Mouse (Mus musculus): ENCODE measurements around the gene Csdc2. TPM values are rescaled to one million over a fixed set of nuclear protein-coding genes. Genes with fewer than 3 reads are reported as not detected.
A peak's percentile ranks its signal among the peaks of the same experiment; 100 is the strongest.

Gene Csdc2
- total and polyA plus RNA-seq, 2 experiments from 2014 or later = 118 to 273 TPM

DNA sequence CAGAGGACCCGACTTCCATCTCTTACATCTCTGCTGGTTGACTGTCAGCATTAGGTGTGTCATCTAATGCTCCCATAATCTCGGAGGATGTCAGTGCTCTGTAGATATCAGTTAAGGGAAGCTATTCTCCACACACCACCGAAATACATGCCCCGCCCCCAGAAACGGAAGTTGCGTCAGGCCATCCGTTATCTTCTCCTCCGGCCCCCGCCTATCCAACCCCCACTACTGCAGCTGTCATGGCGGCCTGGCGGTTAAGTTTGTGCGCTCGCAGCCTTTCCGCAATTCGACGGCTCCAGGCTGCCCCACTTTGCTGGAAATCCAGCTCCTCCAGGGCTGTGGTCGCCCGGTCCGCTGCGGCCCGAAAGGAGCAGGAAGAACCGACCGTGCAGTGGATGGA, 43.8 kb downstream of the Csdc2 start, which contains the start of gene 1700029P11Rik:
1700029P11Rik (plus strand) TSS at position 220 of the 400 bp plus-strand sequence.
- TF ChIP-seq CTCF (IDR thresholded peaks at IDR 0.05; ENCODE audit: low read depth) = no peak
- Histone ChIP-seq H3K4me3 (ENCODE audit: low read depth, low read length) (no peak within 1 kb of the TSS), H3K9ac (no peak within 1 kb of the TSS), H3K9me3 (ENCODE audit: low read length) (no peaks in the 10 kb centered on the region), H3K27me3 (ENCODE audit: insufficient read depth, low read length) (no peaks in the 10 kb centered on the region), H3K27ac (ENCODE audit: low read depth, low read length) (no peak within 1 kb of the TSS), H3K4me1 (ENCODE audit: insufficient read depth) (no peaks in the 10 kb centered on the region), H3K4me2 (ENCODE audit: low read depth) (no peak within 1 kb of the TSS), H3K36me3 (ENCODE audit: insufficient read depth) (no peaks in the 10 kb centered on the region)
- WGBS = 97% methylated on average over 23 of the region's 23 CpGs
- ATAC-seq = no peak
- DNase-seq = no peak

DNA sequence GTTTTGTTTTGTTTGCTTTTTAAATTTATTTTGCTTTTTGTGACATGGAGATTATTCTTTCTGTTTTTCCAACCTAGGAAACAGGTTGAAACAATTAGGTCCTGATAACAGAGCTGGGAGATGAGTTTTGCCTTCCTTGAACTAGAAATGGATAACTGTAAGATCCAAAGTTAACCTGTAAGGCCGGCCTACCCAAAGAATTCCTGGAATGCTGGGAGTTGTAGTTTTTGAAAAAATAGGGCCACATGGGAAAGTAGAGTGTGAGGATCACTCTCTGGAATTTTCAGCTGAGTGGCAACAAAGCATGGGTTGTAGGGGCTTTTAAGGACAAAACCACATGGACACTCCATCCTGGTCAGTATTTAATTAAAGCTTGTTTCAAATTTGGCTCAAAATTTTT, 45.6 kb downstream of the Csdc2 start:
- Histone ChIP-seq H3K27ac (ENCODE audit: low read depth, low read length) (no peak overlapping the region), H3K4me3 (ENCODE audit: low read depth, low read length) (no peak overlapping the region), H3K9ac (no peak overlapping the region), H3K4me1 (ENCODE audit: insufficient read depth) (no peaks in the 10 kb centered on the region; the same call in 1 of the 2 replicates), H3K9me3 (ENCODE audit: low read length) (no peaks in the 10 kb centered on the region), H3K4me2 (ENCODE audit: low read depth) (no peak overlapping the region), H3K36me3 (ENCODE audit: insufficient read depth) (no peaks in the 10 kb centered on the region), H3K27me3 (ENCODE audit: insufficient read depth, low read length) (no peaks in the 10 kb centered on the region)
- DNase-seq (no peak), ATAC-seq (no peak)
- TF ChIP-seq CTCF (IDR thresholded peaks at IDR 0.05; ENCODE audit: low read depth) = no peak
- WGBS = 60% methylated on average over 1 of the region's 1 CpGs

DNA sequence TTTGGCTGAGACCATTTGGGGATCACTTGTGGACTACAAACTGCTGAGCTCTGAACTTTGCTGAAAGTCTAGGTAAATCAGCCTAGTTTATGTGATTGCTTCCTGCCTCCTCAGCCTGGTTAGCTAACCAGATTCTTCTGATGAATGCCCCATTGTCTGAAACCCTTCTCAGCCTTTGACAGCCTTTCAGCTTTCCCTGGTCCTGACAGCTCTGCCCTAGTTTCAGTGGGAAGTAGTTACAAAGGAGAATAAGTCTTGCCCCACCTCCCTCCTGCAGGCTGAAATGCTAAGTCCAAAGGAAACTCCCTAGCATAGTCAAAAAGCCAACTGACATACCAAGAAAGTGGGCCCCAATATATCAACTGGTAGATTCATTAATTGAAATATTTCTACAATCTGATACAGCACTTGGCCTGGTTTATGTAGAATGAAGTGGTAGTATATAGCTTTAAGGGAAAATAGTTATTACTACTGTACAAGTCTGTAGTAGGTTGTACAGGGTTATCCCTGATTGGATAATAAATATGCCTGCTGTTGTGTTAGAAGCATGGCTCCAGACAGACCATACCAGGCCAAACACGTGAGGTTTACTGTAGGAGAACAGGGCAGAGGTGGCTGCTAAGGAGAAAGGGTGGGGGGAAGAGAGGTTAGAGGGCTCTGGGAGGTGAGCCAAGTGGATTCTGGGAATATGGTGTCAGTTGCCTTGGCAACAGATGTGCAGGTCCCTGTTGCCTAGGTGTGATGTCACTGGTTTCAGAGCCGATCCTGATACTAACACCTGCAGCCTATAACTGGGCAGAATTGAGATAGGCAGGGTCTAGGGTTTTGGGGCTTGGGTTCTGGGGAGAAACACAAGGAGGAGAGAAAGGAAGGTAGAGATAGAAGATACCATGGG, 49.0 kb downstream of the Csdc2 start:
- Histone ChIP-seq H3K9me3 (ENCODE audit: low read length) (no peaks in the 10 kb centered on the region), H3K4me2 (ENCODE audit: low read depth) (no peak overlapping the region), H3K4me1 (ENCODE audit: insufficient read depth) (no peaks in the 10 kb centered on the region; the same call in 1 of the 2 replicates), H3K36me3 (ENCODE audit: insufficient read depth) (no peaks in the 10 kb centered on the region), H3K4me3 (ENCODE audit: low read depth, low read length) (no peak overlapping the region), H3K9ac (no peak overlapping the region), H3K27ac (ENCODE audit: low read depth, low read length) (peak overlapping the region; percentile 15; the same call in 1 of the 2 replicates), H3K27me3 (ENCODE audit: insufficient read depth, low read length) (no peaks in the 10 kb centered on the region)
- 29% methylated on average over 2 of the region's 2 CpGs for WGBS
- ATAC-seq = peak; percentile 67
- DNase-seq = peak; percentile 32
- no peak for TF ChIP-seq CTCF (IDR thresholded peaks at IDR 0.05; ENCODE audit: low read depth)

DNA sequence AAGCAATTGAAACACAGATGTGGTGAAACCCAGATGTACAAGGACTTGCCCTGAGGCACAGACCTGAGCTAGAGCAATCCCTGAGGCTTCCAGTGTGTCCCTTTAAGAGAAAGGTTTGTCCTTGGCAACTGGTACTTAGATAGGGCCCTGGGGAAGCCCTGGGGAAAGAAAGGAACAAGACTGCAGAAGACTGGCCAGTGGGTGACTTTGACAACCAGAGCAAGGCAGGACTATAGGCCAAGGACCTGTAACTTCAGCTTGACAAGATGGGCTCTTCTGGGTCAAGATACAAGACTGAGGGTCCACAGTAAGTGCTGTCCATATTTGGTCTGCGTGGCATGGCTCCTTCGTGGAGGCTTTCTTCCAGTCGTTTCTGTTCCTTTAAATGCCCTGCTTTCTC, 51.1 kb downstream of the Csdc2 start, which contains the start of gene Xrcc6:
Xrcc6 (plus strand) TSS at position 190 of the 400 bp plus-strand sequence.
- no peak within 1 kb of the TSS for H3K27ac ChIP-seq (ENCODE audit: low read depth, low read length)
- no peak within 1 kb of the TSS for H3K4me2 ChIP-seq (ENCODE audit: low read depth)
- no peaks in the 10 kb centered on the region; the same call in 1 of the 2 replicates for H3K4me1 ChIP-seq (ENCODE audit: insufficient read depth)
- TF ChIP-seq CTCF (IDR thresholded peaks at IDR 0.05; ENCODE audit: low read depth) = no peak
- no peaks in the 10 kb centered on the region for H3K9me3 ChIP-seq (ENCODE audit: low read length)
- ATAC-seq = no peak
- no peak within 1 kb of the TSS for H3K9ac ChIP-seq
- H3K4me3 ChIP-seq (ENCODE audit: low read depth, low read length) = no peak within 1 kb of the TSS
- DNase-seq = no peak
- H3K36me3 ChIP-seq (ENCODE audit: insufficient read depth) = no peaks in the 10 kb centered on the region
- no peaks in the 10 kb centered on the region for H3K27me3 ChIP-seq (ENCODE audit: insufficient read depth, low read length)
- 70% methylated on average over 3 of the region's 3 CpGs for WGBS

DNA sequence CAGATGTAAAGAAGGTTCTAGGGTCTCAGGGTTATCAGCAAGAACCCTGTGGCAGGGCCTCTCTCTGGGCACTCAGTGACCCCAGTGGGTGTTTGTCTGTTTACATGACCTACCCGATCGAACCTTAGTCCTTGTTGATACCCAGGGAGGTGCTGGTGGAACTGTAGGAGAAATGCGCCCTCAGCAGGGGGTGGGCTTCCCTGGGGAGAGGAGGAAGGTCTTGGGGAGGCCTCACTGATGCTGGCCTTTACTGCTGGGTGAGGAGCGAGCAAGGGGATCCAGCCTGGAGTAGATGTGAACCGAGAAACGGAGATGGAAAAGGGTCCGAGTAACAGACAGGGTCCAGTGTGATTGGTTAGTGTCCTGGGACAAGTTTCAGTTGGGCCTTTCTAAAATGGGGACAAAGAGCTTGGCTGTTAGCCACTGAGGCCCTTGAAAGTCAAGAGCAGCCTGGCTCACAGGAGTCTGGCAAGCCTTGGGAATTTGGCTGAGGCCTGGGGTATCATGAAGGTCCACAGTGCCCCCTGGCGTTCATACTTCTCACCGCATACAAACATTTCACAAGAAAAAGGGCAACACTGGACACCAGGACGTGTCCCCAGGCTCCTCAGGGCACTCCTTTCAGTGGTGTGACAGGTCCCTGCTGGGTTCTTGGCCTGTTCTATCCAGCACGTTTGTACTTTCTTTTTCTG, 53.0 kb downstream of the Csdc2 start:
- H3K9me3 ChIP-seq (ENCODE audit: low read length) = no peaks in the 10 kb centered on the region
- H3K4me3 ChIP-seq (ENCODE audit: low read depth, low read length) = no peak overlapping the region
- peak; percentile 85 for TF ChIP-seq CTCF (IDR thresholded peaks at IDR 0.05; ENCODE audit: low read depth)
- DNase-seq = peak; percentile 92
- H3K27me3 ChIP-seq (ENCODE audit: insufficient read depth, low read length) = no peaks in the 10 kb centered on the region
- H3K9ac ChIP-seq = no peak overlapping the region
- H3K4me2 ChIP-seq (ENCODE audit: low read depth) = no peak overlapping the region
- peak; percentile 81 for ATAC-seq
- peaks cover 16% of the 10 kb centered on the region for H3K36me3 ChIP-seq (ENCODE audit: insufficient read depth)
- 31% methylated on average over 11 of the region's 11 CpGs for WGBS
- no peak overlapping the region for H3K27ac ChIP-seq (ENCODE audit: low read depth, low read length)
- no peaks in the 10 kb centered on the region; the same call in 1 of the 2 replicates for H3K4me1 ChIP-seq (ENCODE audit: insufficient read depth)

DNA sequence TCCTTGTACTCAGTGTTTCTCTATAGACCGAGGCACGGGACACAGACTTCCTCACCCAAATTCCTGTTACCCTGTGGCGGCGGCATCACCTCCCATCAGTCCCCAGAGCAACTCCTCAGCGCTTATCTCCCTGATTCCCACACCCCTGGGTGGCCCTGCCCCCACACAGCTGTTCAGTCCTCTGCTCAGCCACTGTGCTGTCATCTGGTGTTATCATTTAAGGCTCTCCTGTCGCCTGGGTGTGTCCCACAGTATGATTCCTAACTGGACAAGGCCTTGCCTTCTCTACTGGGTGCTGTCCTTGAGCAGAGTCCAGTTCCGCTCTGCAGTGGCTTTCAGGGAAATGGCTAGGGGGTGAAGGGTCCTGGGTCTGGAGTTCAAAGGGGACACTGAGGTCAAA, 54.0 kb downstream of the Csdc2 start:
- Histone ChIP-seq H3K36me3 (ENCODE audit: insufficient read depth) (peaks cover 21% of the 10 kb centered on the region), H3K9me3 (ENCODE audit: low read length) (no peaks in the 10 kb centered on the region), H3K4me2 (ENCODE audit: low read depth) (no peak overlapping the region), H3K9ac (no peak overlapping the region), H3K4me1 (ENCODE audit: insufficient read depth) (no peaks in the 10 kb centered on the region; the same call in 1 of the 2 replicates), H3K27ac (ENCODE audit: low read depth, low read length) (no peak overlapping the region), H3K27me3 (ENCODE audit: insufficient read depth, low read length) (no peaks in the 10 kb centered on the region), H3K4me3 (ENCODE audit: low read depth, low read length) (no peak overlapping the region)
- ATAC-seq (no peak), DNase-seq (no peak)
- no peak for TF ChIP-seq CTCF (IDR thresholded peaks at IDR 0.05; ENCODE audit: low read depth)
- 61% methylated on average over 7 of the region's 7 CpGs for WGBS

DNA sequence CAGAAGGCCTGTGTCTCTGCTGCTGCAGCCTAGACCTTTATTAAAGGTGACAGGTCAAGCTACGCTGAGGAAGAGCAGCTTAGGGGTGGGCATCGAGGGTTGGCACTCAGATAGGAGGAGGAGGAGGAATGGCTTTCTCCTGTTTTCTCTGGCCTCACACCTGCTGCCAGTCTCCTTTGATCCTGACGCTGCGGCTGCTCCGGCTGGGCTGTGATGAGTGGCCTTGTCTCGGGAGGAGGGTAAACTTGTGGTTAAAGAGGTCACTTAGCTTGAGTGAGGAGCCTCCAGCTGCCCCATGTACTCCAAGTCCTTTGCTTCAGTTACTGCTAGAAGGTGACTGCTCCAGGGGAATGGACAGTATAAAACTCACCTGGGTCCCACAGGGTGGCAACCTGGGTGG, 57.4 kb downstream of the Csdc2 start:
- Histone ChIP-seq H3K36me3 (ENCODE audit: insufficient read depth) (peaks cover 49% of the 10 kb centered on the region), H3K4me1 (ENCODE audit: insufficient read depth) (no peaks in the 10 kb centered on the region), H3K4me3 (ENCODE audit: low read depth, low read length) (no peak overlapping the region), H3K4me2 (ENCODE audit: low read depth) (no peak overlapping the region), H3K27me3 (ENCODE audit: insufficient read depth, low read length) (no peaks in the 10 kb centered on the region), H3K27ac (ENCODE audit: low read depth, low read length) (no peak overlapping the region), H3K9ac (no peak overlapping the region), H3K9me3 (ENCODE audit: low read length) (no peaks in the 10 kb centered on the region)
- no peak for TF ChIP-seq CTCF (IDR thresholded peaks at IDR 0.05; ENCODE audit: low read depth)
- ATAC-seq (no peak), DNase-seq (no peak)
- 88% methylated on average over 6 of the region's 6 CpGs for WGBS

Other genes starting within 250 kb of the Csdc2 start
- 31.9 and 35.3 TPM in 2 replicates for gene Chadl, start 239.5 kb upstream of the Csdc2 start, total RNA-seq (2014; rRNA removed)
- gene Chadl, start 239.5 kb upstream of the Csdc2 start, polyA plus RNA-seq (2015; fragmentation: Nextera tagmentation; extraction: Ambion mirVana) = 49.2 and 52.8 TPM in 2 replicates
- 121 and 131 TPM in 2 replicates for gene Zc3h7b, start 191.7 kb upstream of the Csdc2 start, total RNA-seq (2014; rRNA removed)
- gene Zc3h7b, start 191.7 kb upstream of the Csdc2 start, polyA plus RNA-seq (2015; fragmentation: Nextera tagmentation; extraction: Ambion mirVana) = 38.6 and 41.3 TPM in 2 replicates
- 146 and 163 TPM in 2 replicates for gene Rangap1, start 191.2 kb upstream of the Csdc2 start, total RNA-seq (2014; rRNA removed)
- gene Rangap1, start 191.2 kb upstream of the Csdc2 start, polyA plus RNA-seq (2015; fragmentation: Nextera tagmentation; extraction: Ambion mirVana) = 107 and 133 TPM in 2 replicates
- gene Tef, start 134.3 kb upstream of the Csdc2 start, total RNA-seq (2014; rRNA removed) = 60.2 and 71.8 TPM in 2 replicates
- gene Tef, start 134.3 kb upstream of the Csdc2 start, polyA plus RNA-seq (2015; fragmentation: Nextera tagmentation; extraction: Ambion mirVana) = 21.9 and 27.8 TPM in 2 replicates
- 9.2 and 13.0 TPM in 2 replicates for gene Tob2, start 78.0 kb upstream of the Csdc2 start, total RNA-seq (2014; rRNA removed)
- gene Tob2, start 78.0 kb upstream of the Csdc2 start, polyA plus RNA-seq (2015; fragmentation: Nextera tagmentation; extraction: Ambion mirVana) = 11.4 TPM in 2 replicates
- 41.5 and 48.5 TPM in 2 replicates for gene Phf5a, start 64.8 kb upstream of the Csdc2 start, total RNA-seq (2014; rRNA removed)
- 107 and 112 TPM in 2 replicates for gene Phf5a, start 64.8 kb upstream of the Csdc2 start, polyA plus RNA-seq (2015; fragmentation: Nextera tagmentation; extraction: Ambion mirVana)
- gene Aco2, start 64.5 kb upstream of the Csdc2 start, total RNA-seq (2014; rRNA removed) = 354 and 357 TPM in 2 replicates
- gene Aco2, start 64.5 kb upstream of the Csdc2 start, polyA plus RNA-seq (2015; fragmentation: Nextera tagmentation; extraction: Ambion mirVana) = 234 and 251 TPM in 2 replicates
- 52.8 and 62.5 TPM in 2 replicates for gene Polr3h, start 10.5 kb upstream of the Csdc2 start, total RNA-seq (2014; rRNA removed)
- 105 and 113 TPM in 2 replicates for gene Polr3h, start 10.5 kb upstream of the Csdc2 start, polyA plus RNA-seq (2015; fragmentation: Nextera tagmentation; extraction: Ambion mirVana)
- 162 and 181 TPM in 2 replicates for gene Pmm1, start 24.2 kb downstream of the Csdc2 start, total RNA-seq (2014; rRNA removed)
- gene Pmm1, start 24.2 kb downstream of the Csdc2 start, polyA plus RNA-seq (2015; fragmentation: Nextera tagmentation; extraction: Ambion mirVana) = 132 and 140 TPM in 2 replicates
- not detected in 2 replicates for gene 1700029P11Rik, start 43.8 kb downstream of the Csdc2 start, total RNA-seq (2014; rRNA removed)
- gene 1700029P11Rik, start 43.8 kb downstream of the Csdc2 start, polyA plus RNA-seq (2015; fragmentation: Nextera tagmentation; extraction: Ambion mirVana) = not detected in 2 replicates
- gene Xrcc6, start 51.1 kb downstream of the Csdc2 start, total RNA-seq (2014; rRNA removed) = 28.4 and 34.8 TPM in 2 replicates
- gene Xrcc6, start 51.1 kb downstream of the Csdc2 start, polyA plus RNA-seq (2015; fragmentation: Nextera tagmentation; extraction: Ambion mirVana) = 25.6 and 29.5 TPM in 2 replicates
- 17.5 and 21.2 TPM in 2 replicates for gene Desi1, start 97.1 kb downstream of the Csdc2 start, total RNA-seq (2014; rRNA removed)
- 31.8 and 40.1 TPM in 2 replicates for gene Desi1, start 97.1 kb downstream of the Csdc2 start, polyA plus RNA-seq (2015; fragmentation: Nextera tagmentation; extraction: Ambion mirVana)
- 155 and 174 TPM in 2 replicates for gene Snu13, start 110.8 kb downstream of the Csdc2 start, total RNA-seq (2014; rRNA removed)
- gene Snu13, start 110.8 kb downstream of the Csdc2 start, polyA plus RNA-seq (2015; fragmentation: Nextera tagmentation; extraction: Ambion mirVana) = 283 and 337 TPM in 2 replicates
- gene 4930407I10Rik, start 122.4 kb downstream of the Csdc2 start, total RNA-seq (2014; rRNA removed) = not detected in 2 replicates
- not detected in 2 replicates for gene 4930407I10Rik, start 122.4 kb downstream of the Csdc2 start, polyA plus RNA-seq (2015; fragmentation: Nextera tagmentation; extraction: Ambion mirVana)
- 0.10 TPM in 1 of 2 replicates, not detected in the other for gene Mei1, start 133.2 kb downstream of the Csdc2 start, total RNA-seq (2014; rRNA removed)
- gene Mei1, start 133.2 kb downstream of the Csdc2 start, polyA plus RNA-seq (2015; fragmentation: Nextera tagmentation; extraction: Ambion mirVana) = 0.10 and 0.11 TPM in 2 replicates
- gene Ccdc134, start 191.2 kb downstream of the Csdc2 start, total RNA-seq (2014; rRNA removed) = 13.0 and 14.7 TPM in 2 replicates
- gene Ccdc134, start 191.2 kb downstream of the Csdc2 start, polyA plus RNA-seq (2015; fragmentation: Nextera tagmentation; extraction: Ambion mirVana) = 6.7 and 6.8 TPM in 2 replicates
- gene Srebf2, start 210.4 kb downstream of the Csdc2 start, total RNA-seq (2014; rRNA removed) = 121 and 171 TPM in 2 replicates
- 147 and 193 TPM in 2 replicates for gene Srebf2, start 210.4 kb downstream of the Csdc2 start, polyA plus RNA-seq (2015; fragmentation: Nextera tagmentation; extraction: Ambion mirVana)

Measured in forebrain, postnatal 0 days (tissue).